Mouse (Mus musculus): ENCODE results near the gene Slc16a11. TPM values are rescaled to one million over a fixed set of nuclear protein-coding genes. Genes with fewer than 3 reads are reported as not detected.
"Not testable (repeated sequence)": the region's sequence is repeated elsewhere in the genome, so short reads cannot be mapped to it uniquely, and the experiment has no call there.

Slc16a11 gene
- polyA plus RNA-seq (2015; fragmentation: Nextera tagmentation; extraction: Ambion mirVana) = 1.5 and 1.7 TPM in 2 replicates

DNA sequence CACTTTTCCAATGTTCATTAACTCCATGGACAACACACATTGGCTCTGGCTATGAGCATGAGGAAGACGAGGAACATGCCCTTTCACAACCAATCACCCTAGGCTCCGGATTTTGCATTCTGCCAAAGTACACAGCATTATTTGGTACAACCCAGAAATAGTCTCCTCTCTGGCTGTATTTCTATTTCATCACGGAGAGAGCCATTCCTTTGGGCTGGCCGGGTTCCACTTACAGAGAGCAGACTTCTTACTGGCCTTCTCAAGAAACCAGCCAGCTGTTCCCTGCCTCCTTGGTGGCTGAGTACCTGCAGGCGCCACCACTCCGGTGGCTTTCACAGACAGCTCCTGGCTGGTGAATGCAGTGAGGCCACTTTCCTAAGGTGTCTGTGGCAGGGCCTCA is at the start of gene Slc16a11:
Gene Slc16a11 (plus strand): TSS at position 330 of the 400 bp plus-strand sequence.
- Histone ChIP-seq H3K27ac (no peak within 1 kb of the TSS), H3K9ac (no peak within 1 kb of the TSS), H3K4me2 (replicated peaks) (peak within 1 kb of the TSS; percentile 71), H3K4me3 (peak within 1 kb of the TSS; percentile 41), H3K9me3 (no peaks in the 10 kb centered on the region), H3K36me3 (no peaks in the 10 kb centered on the region), H3K4me1 (peaks cover 24% of the 10 kb centered on the region), H3K27me3 (peaks cover 61% of the 10 kb centered on the region)
- ATAC-seq (ENCODE audit: low FRiP score, low read depth) = no peak
- WGBS = 61% methylated on average over 6 of the region's 6 CpGs

DNA sequence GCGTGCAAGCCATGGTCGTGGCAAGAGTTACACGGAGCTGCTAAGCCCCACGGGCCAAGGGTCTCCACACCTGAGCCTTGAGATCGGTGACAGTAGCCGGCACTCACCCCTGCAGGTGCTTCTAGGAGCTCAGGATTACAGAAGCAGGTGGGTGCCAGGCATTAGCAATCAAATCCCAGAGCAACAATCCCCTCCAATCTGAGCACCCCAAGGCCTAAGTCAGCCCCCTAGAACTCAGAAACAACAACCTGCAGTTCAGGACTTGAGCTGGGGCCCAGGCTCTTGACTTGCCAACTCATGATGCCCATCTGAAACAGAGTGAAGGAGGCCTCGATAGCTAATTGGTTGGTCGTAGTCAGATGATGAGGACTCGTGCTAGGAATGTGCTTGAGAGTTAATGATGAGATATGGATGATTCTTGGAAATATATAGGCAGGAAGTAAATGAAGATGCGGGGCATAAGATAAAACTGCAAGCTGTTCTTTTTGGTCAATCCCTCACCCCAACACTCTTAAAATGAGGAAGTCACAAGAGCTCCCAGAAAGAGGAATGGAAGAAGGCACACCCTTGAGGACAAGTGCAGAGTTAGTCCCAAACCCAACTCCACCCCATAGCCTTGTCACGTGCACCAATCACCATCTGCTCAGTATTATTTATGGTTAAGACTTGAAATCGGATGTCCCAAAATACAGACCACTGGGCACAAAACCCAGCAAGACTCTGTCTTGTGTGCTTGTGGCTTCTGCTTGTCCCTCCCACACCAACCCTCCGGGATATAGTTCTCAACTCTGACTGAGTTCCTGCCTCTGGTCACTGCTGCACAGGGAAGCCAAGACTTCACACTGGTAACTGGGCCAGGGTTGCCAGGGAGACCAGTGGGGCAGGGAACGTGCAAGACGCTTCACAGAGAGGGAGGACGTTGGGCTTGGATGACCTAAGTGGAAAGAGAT is 46.3 kb upstream of the Slc16a11 start:
- ATAC-seq (ENCODE audit: low FRiP score, low read depth) = no peak
- H3K4me2 ChIP-seq (replicated peaks) = no peak overlapping the region
- peaks cover 10% of the 10 kb centered on the region; the same call in 1 of the 2 replicates for H3K4me1 ChIP-seq
- H3K9ac ChIP-seq = no peak overlapping the region
- H3K36me3 ChIP-seq = no peaks in the 10 kb centered on the region
- H3K9me3 ChIP-seq = no peaks in the 10 kb centered on the region
- H3K27me3 ChIP-seq = no peaks in the 10 kb centered on the region
- H3K4me3 ChIP-seq = no peak overlapping the region
- 76% methylated on average over 16 of the region's 16 CpGs for WGBS
- no peak overlapping the region for H3K27ac ChIP-seq

DNA sequence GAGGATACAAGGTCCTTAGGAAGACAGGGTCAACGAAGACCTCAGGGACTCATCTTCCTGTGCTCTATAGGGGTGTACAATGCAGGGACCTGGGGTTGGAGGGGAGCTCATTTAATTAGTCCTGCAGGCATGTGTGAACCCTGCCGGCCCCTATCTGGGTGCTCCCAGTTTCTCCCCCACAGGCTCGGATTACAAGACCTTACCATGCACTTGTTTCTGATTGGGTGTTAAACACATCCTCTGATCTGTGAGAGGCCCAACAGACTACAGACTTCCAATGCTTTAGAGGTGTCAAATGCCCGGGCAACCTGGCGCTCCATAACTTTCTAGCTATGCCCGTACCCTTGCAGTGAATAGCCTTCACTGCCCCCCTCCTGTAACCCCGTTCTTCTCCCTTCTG is 44.4 kb upstream of the Slc16a11 start:
- H3K9ac ChIP-seq = no peak overlapping the region
- no peak overlapping the region for H3K4me3 ChIP-seq
- H3K9me3 ChIP-seq = no peaks in the 10 kb centered on the region
- H3K36me3 ChIP-seq = no peaks in the 10 kb centered on the region
- WGBS = 34% methylated on average over 7 of the region's 7 CpGs
- peaks cover 10% of the 10 kb centered on the region; the same call in 1 of the 2 replicates for H3K4me1 ChIP-seq
- no peak overlapping the region for H3K27ac ChIP-seq
- H3K4me2 ChIP-seq (replicated peaks) = no peak overlapping the region
- ATAC-seq (ENCODE audit: low FRiP score, low read depth) = peak; percentile 36; the same call in 1 of the 2 replicates
- no peaks in the 10 kb centered on the region for H3K27me3 ChIP-seq

DNA sequence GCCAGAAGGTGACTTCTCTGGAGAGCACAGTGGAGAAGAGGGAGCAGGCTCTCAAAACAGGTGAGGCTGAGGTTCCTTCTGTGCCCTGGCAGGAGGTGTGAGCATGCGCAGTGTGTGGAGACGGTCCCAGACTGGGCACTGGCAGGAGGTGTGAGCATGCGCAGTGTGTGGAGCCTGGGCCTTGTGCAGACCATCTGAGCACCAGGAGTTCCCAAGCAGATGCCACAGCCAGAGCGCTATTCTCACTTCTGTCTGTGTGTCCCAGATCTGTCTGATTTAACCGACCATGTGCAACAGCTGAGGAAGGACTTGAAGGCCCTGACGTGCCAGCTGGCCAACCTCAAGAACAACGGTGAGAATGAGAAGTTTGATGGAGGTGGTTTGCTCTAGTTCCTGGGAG is 43.1 kb upstream of the Slc16a11 start:
- H3K36me3 ChIP-seq; H3K9ac ChIP-seq; H3K27ac ChIP-seq; H3K4me3 ChIP-seq; H3K9me3 ChIP-seq; ATAC-seq (ENCODE audit: low FRiP score, low read depth); H3K4me2 ChIP-seq (replicated peaks); H3K27me3 ChIP-seq: not testable (repeated sequence)
- WGBS = 87% methylated on average over 7 of the region's 7 CpGs
- peaks cover 10% of the 10 kb centered on the region; the same call in 1 of the 2 replicates for H3K4me1 ChIP-seq

DNA sequence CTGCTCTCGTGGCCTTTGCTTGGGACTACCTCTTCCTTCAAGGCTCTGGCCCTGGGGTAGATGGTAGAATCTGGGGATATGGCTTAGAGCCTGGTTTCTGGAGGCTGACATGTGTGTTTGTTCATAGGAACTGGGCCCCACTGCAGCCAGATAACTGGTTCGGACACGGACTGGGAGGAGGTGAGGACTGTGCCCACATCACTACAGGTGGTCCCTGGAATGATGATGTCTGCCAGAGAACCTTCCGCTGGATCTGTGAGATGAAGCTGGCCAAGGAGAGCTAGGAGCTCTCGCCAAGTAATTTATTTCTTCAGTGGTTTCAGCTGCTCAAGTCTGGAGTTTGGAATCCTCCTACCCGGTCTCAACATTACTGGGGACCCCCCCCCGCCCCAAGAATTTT is 42.3 kb upstream of the Slc16a11 start:
- no peaks in the 10 kb centered on the region for H3K9me3 ChIP-seq
- H3K9ac ChIP-seq = no peak overlapping the region
- no peak overlapping the region for H3K4me2 ChIP-seq (replicated peaks)
- H3K27me3 ChIP-seq = no peaks in the 10 kb centered on the region
- no peaks in the 10 kb centered on the region for H3K36me3 ChIP-seq
- H3K27ac ChIP-seq = no peak overlapping the region
- 73% methylated on average over 7 of the region's 7 CpGs for WGBS
- H3K4me3 ChIP-seq = no peak overlapping the region
- H3K4me1 ChIP-seq = peaks cover 10% of the 10 kb centered on the region; the same call in 1 of the 2 replicates
- no peak for ATAC-seq (ENCODE audit: low FRiP score, low read depth)

DNA sequence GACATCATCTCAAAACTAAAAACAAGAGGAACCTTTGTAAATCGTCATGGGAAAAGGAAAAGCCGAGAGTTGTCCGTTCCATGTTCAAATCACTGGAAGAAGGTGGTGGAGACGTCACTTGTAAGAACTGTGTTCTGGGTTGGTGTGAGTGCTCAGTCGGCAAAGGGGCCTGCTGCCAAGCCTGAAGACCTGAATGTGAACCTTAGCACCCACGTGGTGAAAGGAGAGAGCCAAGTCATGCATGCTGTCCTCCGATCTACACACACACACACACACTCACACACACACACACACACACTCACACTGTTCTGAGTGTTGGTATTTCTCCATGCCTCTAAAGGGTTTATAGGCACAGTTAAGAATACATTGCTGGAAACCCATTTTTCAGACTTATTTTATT is 41.4 kb upstream of the Slc16a11 start:
- 83% methylated on average over 7 of the region's 7 CpGs for WGBS

DNA sequence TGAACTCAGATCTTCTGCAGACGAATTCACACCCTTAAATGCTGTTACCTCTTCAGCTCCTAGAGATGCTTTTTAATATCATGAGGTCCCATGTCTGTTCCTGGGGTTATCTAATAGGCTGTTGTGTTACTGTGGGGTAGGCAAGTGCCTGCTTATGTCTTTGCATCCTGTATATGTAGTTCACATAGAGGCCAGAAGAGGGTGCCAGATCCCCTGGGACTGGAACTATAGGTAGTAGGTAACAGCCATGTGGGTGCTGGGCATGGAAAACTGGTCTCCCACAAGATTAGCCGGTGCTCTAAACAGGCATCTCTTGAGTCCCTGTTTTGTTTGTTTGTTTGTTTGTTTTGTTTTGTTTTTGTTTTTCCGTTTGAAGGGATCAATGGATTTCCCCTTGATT is 40.7 kb upstream of the Slc16a11 start:
- H3K36me3 ChIP-seq = no peaks in the 10 kb centered on the region
- no peaks in the 10 kb centered on the region for H3K27me3 ChIP-seq
- no peak overlapping the region for H3K9ac ChIP-seq
- H3K4me3 ChIP-seq = no peak overlapping the region
- no peak for ATAC-seq (ENCODE audit: low FRiP score, low read depth)
- H3K4me2 ChIP-seq (replicated peaks) = no peak overlapping the region
- WGBS = 57% methylated on average over 3 of the region's 3 CpGs
- peaks cover 10% of the 10 kb centered on the region; the same call in 1 of the 2 replicates for H3K4me1 ChIP-seq
- no peak overlapping the region for H3K27ac ChIP-seq
- no peaks in the 10 kb centered on the region for H3K9me3 ChIP-seq

More for the DNA sequence above, 41.4 kb upstream of the Slc16a11 start:
- no peak overlapping the region for H3K27ac ChIP-seq
- H3K4me1 ChIP-seq = peaks cover 10% of the 10 kb centered on the region; the same call in 1 of the 2 replicates
- H3K4me2 ChIP-seq (replicated peaks) = no peak overlapping the region
- H3K36me3 ChIP-seq = no peaks in the 10 kb centered on the region
- H3K9ac ChIP-seq = no peak overlapping the region
- no peak overlapping the region for H3K4me3 ChIP-seq
- no peak for ATAC-seq (ENCODE audit: low FRiP score, low read depth)
- no peaks in the 10 kb centered on the region for H3K9me3 ChIP-seq
- H3K27me3 ChIP-seq = no peaks in the 10 kb centered on the region

DNA sequence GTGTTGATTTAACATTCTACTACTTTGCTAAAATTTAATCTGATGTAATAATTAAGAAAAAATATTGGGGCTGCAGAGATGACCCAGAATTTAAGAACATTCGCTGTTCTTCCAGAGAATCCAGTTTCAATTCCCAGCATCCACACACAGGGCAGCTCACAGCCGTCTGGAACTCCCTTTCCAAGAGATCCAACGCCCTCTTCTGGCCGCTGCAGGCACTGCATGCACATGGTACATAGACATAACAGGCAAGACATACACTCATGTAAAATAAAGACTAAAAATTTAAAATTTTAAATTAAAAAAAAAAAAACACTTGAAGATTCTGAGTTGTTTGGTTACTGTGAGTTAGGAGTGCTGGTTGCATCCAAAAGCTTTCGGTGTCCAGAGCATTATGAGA is 40.3 kb upstream of the Slc16a11 start:
- Histone ChIP-seq H3K9me3 (no peaks in the 10 kb centered on the region), H3K4me2 (replicated peaks) (no peak overlapping the region), H3K4me1 (peaks cover 10% of the 10 kb centered on the region; the same call in 1 of the 2 replicates), H3K27ac (no peak overlapping the region), H3K9ac (no peak overlapping the region), H3K36me3 (no peaks in the 10 kb centered on the region), H3K27me3 (no peaks in the 10 kb centered on the region), H3K4me3 (no peak overlapping the region)
- ATAC-seq (ENCODE audit: low FRiP score, low read depth) = no peak
- 54% methylated on average over 5 of the region's 5 CpGs for WGBS

DNA sequence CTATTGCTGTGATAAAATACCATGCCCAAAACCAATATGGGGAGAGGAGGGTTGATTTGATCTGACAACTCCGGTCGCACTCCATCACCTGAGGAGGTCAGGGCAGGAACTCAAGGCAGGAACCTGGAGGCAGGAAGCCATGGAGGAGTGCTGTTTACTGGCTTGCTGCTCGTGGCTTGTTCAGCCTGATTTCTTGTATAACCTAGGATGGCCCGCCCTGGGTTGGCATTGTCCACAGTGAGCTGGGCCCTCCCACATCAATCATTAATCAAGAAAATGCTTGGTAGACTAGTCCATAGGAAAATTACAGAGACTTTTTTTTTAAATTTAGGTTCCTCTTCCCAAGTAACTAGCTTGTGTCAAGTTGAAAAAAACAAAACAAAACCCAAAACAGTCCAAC is 38.1 kb upstream of the Slc16a11 start:
- H3K4me3 ChIP-seq = no peak overlapping the region
- no peak for ATAC-seq (ENCODE audit: low FRiP score, low read depth)
- H3K9me3 ChIP-seq = 0 out of 2 replicates have a peak, but pooled peaks cover 3% of the 10 kb centered on the region
- no peak overlapping the region for H3K9ac ChIP-seq
- no peak overlapping the region for H3K4me2 ChIP-seq (replicated peaks)
- H3K27ac ChIP-seq = no peak overlapping the region
- no peaks in the 10 kb centered on the region for H3K27me3 ChIP-seq
- no peaks in the 10 kb centered on the region for H3K4me1 ChIP-seq
- no peaks in the 10 kb centered on the region for H3K36me3 ChIP-seq
- 84% methylated on average over 4 of the region's 4 CpGs for WGBS

DNA sequence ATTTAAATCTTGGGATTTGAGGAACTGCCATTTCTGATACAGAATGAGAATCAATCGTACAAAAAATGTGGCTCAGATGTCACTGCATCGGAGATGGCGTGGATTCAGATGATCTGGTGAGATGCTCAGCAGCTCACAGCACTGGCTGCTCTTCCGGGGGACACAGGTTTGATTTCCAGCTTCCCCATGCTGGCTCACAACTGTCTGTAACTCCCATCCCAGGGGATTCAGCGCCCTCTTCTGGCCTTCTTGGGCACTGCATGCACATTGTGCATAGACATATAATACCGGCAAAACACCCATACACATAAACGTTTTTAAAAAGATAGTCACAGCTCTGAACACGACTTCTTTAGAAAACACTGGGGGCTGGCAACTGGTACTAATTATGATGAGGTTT is 34.9 kb upstream of the Slc16a11 start:
- H3K4me1 ChIP-seq = no peaks in the 10 kb centered on the region
- no peak overlapping the region for H3K27ac ChIP-seq
- 0 out of 2 replicates have a peak, but pooled peaks cover 3% of the 10 kb centered on the region for H3K9me3 ChIP-seq
- 74% methylated on average over 8 of the region's 8 CpGs for WGBS
- H3K4me3 ChIP-seq = no peak overlapping the region
- H3K9ac ChIP-seq = no peak overlapping the region
- H3K27me3 ChIP-seq = no peaks in the 10 kb centered on the region
- no peak for ATAC-seq (ENCODE audit: low FRiP score, low read depth)
- H3K36me3 ChIP-seq = no peaks in the 10 kb centered on the region
- no peak overlapping the region for H3K4me2 ChIP-seq (replicated peaks)

DNA sequence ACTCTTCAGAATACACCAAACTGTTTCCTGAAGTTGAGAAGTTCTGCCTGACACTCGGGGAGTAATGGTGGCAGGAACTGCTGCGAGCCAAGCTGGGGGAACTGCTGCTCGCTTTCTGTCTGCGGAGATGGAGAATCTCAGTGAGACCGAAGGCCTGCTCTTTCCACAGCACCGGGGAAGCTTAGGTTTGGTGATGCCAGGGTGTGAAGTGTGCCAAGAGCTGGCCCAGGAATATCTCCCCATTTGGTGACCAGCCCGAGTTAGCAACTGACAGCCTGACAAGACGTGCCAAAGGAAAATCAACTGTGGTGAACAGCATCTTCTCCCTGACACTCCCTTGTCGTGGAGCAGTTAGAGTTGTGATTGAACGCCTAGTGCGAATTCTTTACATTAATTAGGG is 34.2 kb upstream of the Slc16a11 start:
- WGBS = 89% methylated on average over 11 of the region's 11 CpGs
- H3K9me3 ChIP-seq = 0 out of 2 replicates have a peak, but pooled peaks cover 3% of the 10 kb centered on the region
- no peak overlapping the region for H3K27ac ChIP-seq
- H3K9ac ChIP-seq = no peak overlapping the region
- no peaks in the 10 kb centered on the region for H3K36me3 ChIP-seq
- no peaks in the 10 kb centered on the region for H3K27me3 ChIP-seq
- no peak for ATAC-seq (ENCODE audit: low FRiP score, low read depth)
- H3K4me1 ChIP-seq = no peaks in the 10 kb centered on the region
- no peak overlapping the region for H3K4me3 ChIP-seq
- H3K4me2 ChIP-seq (replicated peaks) = no peak overlapping the region

DNA sequence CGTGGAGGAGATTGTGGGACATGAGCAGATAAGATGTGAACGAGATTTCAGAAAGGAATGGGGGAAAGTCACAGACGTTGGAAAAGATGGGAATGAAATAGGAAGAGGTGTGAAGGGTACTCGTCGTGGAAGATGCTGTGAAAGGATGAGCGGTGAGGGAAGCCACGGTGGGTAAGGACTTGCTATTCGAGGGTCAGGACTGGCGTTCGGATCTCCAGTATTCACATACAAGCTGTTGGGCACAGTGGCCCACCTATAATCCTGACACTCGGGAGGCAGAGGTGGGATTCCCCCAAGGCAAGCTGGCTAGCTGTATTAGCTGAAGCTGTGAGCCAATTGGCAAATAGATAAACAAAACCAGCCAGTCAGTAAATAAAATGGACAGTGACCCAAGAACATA is 33.8 kb upstream of the Slc16a11 start:
- Histone ChIP-seq H3K9me3 (0 out of 2 replicates have a peak, but pooled peaks cover 3% of the 10 kb centered on the region), H3K4me3 (no peak overlapping the region), H3K36me3 (no peaks in the 10 kb centered on the region), H3K27ac (no peak overlapping the region), H3K27me3 (no peaks in the 10 kb centered on the region), H3K4me2 (replicated peaks) (no peak overlapping the region), H3K9ac (no peak overlapping the region), H3K4me1 (no peaks in the 10 kb centered on the region)
- ATAC-seq (ENCODE audit: low FRiP score, low read depth) = no peak
- WGBS = 77% methylated on average over 11 of the region's 11 CpGs

All from limb, embryonic 13.5 days (tissue).